8 mouse cellular contexts compared by ENCODE assay signal in genomic region chr10:121739548-121740505, GRCm38 (mm10). TPM values are rescaled to one million over a fixed set of nuclear protein-coding genes. Genes with fewer than 3 reads are reported as not detected.
DNase-seq lines count a peak whose midpoint lies in the region; ATAC-seq lines count a peak whose summit lies in the region.

Gene BC048403, plus strand, starts transcription at chr10:121739937.

- peak; percentile 92 for ATAC-seq in hindbrain, embryonic 12.5 days (ENCODE audit: low FRiP score)

- H3K4me1 ChIP-seq in hindbrain, embryonic 12.5 days = peaks cover 10% of the 10 kb centered on the region

- WGBS in hindbrain, embryonic 12.5 days = under 1% methylated on average over 66 of the region's 68 CpGs

- peak within 1 kb of the TSS; percentile 81 for H3K4me3 ChIP-seq in hindbrain, embryonic 12.5 days

- peak; percentile 95 for DNase-seq in MN1 (ENCODE audit: low spot score)
- DNase-seq in cerebellum, adult 9-10 months = peak; percentile 87
- peak; percentile 52 to 86 for DNase-seq in frontal cortex, adult 2 months (ENCODE audit: extremely low spot score in 1 of 2, low spot score in 1 of 2)
- peak; percentile 78 to 88 for DNase-seq in layer of hippocampus, postnatal 14 days (ENCODE audit: low spot score in 2 of 2)
- peak; percentile 86 for DNase-seq in lung, postnatal 14 days
- peak; percentile 70 for DNase-seq in retina, adult 2 months (ENCODE audit: low read depth, low spot score)
- peak; percentile 89 for DNase-seq in thymus, postnatal 36 days

- peak within 1 kb of the TSS; percentile 70 for H3K9ac ChIP-seq in hindbrain, embryonic 12.5 days

- H3K9me3 ChIP-seq in hindbrain, embryonic 12.5 days (replicated peaks) = no peaks in the 10 kb centered on the region; the same call in 1 of the 2 replicates

- 0 out of 2 replicates have a peak, but pooled peaks cover 3% of the 10 kb centered on the region for H3K27me3 ChIP-seq in hindbrain, embryonic 12.5 days

- H3K36me3 ChIP-seq in hindbrain, embryonic 12.5 days = no peaks in the 10 kb centered on the region

- no peak within 1 kb of the TSS for H3K27ac ChIP-seq in hindbrain, embryonic 12.5 days

- peak within 1 kb of the TSS; percentile 90 for H3K4me2 ChIP-seq in hindbrain, embryonic 12.5 days (replicated peaks)

RNA-seq across cellular contexts. Expression of gene BC048403, which starts in this region (rescaled TPM):
- polyA plus RNA-seq in frontal cortex, adult 2 months (2012; rRNA removed) = 6.5 and 7.2 TPM in 2 replicates
- polyA plus RNA-seq in hindbrain, embryonic 12.5 days (2016; fragmentation: Nextera tagmentation; extraction: Ambion mirVana) = 2.4 TPM in 2 replicates
- total RNA-seq in layer of hippocampus, postnatal 14 days (2021) = 1 to 10 TPM; 7.6 to 8.1 TPM
